Mouse (Mus musculus) layer of hippocampus, adult 9-10 months (tissue): Measurements from ENCODE around the gene Nup37.

Source experiments
- DNase-seq: peaks from one replicate; pipeline ENCODE4 v3.0.0; 2022; ENCODE audit warnings: low spot score

Gene Nup37

DNA sequence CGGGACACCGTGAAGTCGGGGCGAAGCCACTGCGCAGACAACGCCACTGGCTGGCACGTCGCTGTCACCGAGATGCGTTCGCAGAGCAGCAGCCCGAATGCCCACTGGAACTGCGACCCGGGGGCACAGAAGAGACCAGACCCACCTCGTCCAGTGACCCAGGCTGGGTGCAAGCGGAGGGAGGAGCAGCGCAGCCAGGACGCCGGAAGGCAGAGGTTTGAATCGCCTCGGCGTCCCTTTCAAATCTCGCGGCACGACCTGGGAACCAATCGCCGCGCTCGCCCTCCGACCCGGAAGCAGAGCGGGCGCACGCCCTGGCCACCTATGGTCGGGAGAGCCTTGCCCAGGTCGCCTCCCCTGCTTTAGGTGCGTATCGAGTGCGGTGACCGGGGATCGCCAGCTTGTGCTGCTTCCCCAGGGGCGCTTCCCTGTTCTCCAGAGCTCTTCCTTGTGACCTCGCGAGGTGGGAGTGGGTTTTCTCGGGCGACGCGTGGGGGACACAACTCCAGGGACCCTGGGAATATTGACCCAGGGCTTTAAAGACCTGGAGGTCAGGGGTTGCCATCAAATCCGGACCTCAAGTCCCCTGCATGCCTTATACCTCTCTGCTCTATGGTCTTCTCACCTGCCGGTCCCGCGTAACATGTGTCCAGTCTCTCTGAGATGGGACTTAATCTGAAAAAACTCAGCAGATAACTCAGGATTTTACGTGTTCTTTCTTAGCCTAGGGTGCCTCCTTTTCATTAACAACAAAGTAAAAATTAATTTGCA lies at the start of gene Nup37, which contains the start of gene Parpbp:
Gene Nup37 (plus strand): TSS at position 286 of the 771 bp plus-strand sequence.
Gene Parpbp (minus strand): TSS at position 235 of the 771 bp plus-strand sequence.
- DNase-seq = peak; percentile 47

GRCm38 (mm10) chr10:88106169-88106568 lies 40.6 kb upstream of the Nup37 start:
- no peak for DNase-seq

DNA sequence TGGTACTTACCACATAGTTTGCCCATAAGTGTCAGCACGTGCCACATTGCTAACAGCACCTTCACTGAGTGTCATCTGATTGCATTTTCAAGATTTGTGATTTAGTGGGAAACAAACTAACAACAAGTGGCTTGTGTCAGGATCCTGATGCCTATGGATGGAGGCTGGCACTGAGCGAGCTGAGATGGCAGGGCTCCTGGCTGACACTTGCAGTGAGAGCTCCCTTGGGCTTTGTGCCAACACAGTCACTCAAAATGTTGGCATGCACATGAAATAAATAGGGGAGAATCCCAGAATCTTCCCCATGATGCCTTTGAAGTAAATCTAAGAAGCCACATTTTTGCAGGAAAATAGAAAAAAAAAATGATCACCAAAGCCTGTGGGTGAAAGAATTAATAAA lies 33.5 kb upstream of the Nup37 start:
- DNase-seq = no peak

DNA sequence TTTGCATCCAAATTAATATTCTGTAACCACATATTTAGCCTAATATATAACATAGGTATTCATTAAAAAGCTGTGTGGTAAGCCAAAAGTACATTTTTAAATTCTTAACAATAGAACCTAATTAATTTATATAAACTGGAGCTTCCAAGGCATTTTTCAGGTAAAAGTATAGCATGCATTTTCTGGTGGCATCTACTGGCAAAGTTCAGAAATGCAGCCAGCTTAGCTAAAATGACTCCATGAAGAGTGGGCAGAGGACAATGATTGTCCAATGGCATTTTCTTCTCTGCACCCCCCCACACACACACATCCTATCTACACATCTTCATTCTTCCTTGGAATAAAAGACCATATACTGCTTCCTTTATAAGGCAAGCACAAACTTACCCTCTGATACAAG lies 27.1 kb upstream of the Nup37 start:
- DNase-seq = no peak

- no peak for DNase-seq
Observed at GRCm38 (mm10) chr10:88135630-88136029, 11.2 kb upstream of the Nup37 start.

- no peak for DNase-seq
Observed at GRCm38 (mm10) chr10:88146187-88146586, 605 bp upstream of the Nup37 start.

DNA sequence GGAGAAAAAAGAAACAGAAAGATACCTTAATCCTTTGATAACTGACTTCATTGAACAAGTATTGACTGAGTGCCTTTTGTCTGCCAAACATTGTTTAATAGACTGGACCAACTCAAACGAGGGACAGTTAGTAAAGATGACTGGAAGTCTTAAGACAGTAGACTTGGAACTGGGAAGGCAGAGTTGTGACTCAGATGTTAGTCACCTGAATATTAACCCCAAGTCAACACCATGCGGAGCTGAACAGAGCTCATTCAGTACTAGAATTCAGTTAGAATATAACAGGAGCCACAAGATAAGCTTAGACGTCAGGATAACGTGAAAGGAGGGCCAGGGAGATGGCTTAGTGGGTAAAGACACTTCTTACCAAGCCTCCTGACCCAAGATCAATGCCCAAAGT lies 3.6 kb downstream of the Nup37 start:
- no peak for DNase-seq

GRCm38 (mm10) chr10:88151658-88152057 lies 4.9 kb downstream of the Nup37 start:
- no peak for DNase-seq

GRCm38 (mm10) chr10:88162096-88162495 lies 15.3 kb downstream of the Nup37 start:
- DNase-seq = no peak

GRCm38 (mm10) chr10:88162676-88163075 lies 15.9 kb downstream of the Nup37 start:
- DNase-seq = no peak

GRCm38 (mm10) chr10:88166158-88166557 lies 19.4 kb downstream of the Nup37 start:
- DNase-seq = no peak

GRCm38 (mm10) chr10:88167438-88168077 lies 20.8 kb downstream of the Nup37 start:
- no peak for DNase-seq

DNA sequence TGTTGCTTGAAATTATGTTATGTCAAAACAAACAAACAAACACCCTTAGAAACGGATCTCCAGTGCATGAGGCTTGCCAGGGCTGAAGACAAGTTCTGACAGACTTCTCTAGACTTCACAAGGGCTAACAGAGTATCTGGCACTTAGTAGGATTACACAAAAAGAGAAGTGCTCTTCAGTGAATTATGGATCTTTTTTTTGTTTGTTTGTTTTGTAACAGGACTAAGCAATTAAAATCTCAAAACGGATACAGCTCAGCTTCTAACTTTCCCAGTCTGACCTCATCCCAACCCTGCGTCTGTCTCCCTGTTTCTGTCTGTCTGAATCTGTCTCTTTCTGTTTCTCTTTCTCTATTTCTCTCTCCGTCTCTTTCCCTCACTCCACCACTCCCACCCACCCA lies 53.7 kb downstream of the Nup37 start:
- DNase-seq = no peak

DNA sequence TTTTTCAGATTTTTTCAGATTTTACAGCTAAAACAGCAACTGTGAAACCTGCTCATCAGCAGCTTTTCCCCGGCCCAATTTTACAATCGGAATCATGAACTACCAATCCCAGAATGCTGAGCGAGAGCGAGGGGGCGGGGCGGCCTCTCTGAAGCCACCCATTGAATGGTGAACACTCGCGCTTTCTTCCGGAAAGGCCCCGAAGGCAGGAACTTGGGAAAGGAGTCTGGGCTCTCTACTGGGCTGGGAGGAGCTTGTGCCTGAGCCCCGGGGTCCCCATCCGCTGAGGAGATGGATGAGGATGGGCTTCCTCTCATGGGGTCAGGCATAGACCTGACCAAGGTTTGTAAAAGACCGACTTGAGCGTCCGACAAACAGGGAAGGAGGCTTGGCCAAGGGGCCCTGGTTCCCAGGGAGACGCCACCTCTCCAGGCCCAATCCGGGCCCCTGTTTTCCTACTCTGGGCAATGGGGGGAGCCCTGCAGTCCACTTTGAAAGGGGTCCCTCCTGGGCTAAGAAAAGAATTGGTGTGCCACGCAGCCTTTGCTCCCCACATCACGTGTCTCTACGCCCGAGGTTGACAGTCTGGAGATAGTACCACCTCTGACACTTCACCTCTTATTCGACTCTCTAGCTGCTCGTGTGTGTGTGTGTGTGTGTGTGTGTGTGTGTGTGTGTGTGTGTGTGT lies 54.3 kb downstream of the Nup37 start, which contains the start of gene Washc3:
Gene Washc3 (plus strand): TSS at position 143 of the 688 bp plus-strand sequence.
- DNase-seq = peak; percentile 79

GRCm38 (mm10) chr10:88201650-88202049 lies 54.9 kb downstream of the Nup37 start:
- no peak for DNase-seq

DNA sequence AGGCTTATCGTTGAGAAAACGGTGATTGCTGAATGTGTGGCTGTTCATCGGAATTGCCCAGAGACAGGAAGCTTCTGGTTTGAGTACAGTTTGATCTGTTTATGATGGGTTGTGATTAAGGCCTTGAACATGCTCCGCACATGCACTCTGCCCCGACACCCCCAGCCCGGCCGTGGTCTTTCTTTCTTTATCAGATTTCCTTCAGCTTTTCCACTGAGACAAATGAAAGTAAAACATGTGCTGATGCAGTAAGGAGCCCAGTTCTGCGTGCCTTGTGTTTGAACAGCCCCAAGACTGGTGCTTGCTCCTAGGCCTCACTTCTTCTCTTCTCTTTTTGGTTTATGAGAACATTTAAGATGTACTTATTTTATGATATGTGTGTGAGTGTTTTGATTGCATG lies 55.8 kb downstream of the Nup37 start:
- no peak for DNase-seq

DNA sequence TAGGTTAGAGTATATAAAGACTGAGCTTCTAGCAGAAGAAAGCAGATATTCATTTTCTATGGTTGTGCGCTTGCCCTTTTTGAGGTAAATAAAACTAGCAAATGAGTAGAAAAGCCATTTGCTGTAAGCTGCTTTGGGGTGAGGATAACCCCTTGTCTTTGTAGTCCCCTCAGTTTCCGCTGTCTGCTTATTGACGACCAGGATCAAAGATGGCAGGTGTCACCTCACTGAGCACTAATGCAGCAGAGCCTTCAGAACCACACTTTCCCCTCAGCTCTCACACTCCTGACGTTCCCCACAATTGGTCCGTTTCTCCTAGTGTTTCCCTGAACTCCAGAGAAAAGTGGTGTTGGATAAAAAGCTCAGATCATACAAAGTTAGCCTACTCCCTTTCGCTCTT lies 56.4 kb downstream of the Nup37 start:
- DNase-seq = no peak

- DNase-seq = no peak
Observed at GRCm38 (mm10) chr10:88212644-88213043, 65.9 kb downstream of the Nup37 start.

DNA sequence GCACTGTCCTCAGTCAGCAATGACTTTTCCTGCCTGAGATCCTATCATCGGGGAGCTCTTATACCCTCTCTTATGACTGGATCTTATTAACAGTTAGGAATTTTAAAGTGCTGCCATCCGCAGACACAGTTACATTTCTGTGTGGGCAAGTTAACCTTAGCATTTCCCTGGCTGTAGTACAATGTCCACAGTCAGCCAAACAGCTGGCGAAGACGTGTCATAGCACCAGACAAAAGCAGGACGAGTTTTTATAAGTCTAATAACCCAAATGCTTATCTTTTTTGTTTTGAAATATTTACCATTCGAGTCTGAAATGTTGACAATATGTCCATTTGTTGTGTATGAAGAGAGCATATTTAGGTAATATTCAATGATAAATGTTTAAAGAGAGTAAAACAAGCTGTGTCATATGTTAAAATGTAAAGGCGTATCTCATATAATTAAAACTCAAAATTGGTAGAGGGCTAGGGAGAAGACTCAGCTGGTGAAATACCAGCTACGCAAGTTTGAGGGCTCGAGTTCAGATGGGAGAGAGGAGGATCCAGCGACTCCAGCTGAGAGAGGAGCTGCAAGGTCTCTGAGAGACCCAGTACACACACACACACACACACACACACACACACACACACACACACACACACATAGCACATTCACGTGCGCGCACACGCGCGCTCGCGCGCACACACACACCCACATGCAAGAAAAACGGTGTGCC lies 68.2 kb downstream of the Nup37 start:
- no peak for DNase-seq

DNA sequence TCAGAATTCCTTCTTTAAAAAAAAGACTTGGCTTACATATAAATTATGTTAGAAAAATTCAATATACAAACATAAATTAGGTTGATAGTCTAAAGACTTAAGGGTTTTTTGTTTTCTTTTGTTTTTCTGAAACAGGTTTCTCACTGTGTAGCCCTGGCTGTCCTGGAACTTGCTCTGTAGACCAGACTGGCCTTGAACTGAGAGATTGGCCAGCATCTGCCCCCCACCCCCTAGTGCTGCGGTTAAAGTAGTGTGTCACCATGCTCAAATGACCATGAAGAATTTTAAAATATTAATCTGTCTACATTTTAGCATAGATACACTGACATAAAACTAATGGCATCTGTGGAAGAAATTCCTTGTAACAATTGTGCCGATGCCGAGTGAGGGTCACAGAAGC lies 71.4 kb downstream of the Nup37 start:
- no peak for DNase-seq

DNA sequence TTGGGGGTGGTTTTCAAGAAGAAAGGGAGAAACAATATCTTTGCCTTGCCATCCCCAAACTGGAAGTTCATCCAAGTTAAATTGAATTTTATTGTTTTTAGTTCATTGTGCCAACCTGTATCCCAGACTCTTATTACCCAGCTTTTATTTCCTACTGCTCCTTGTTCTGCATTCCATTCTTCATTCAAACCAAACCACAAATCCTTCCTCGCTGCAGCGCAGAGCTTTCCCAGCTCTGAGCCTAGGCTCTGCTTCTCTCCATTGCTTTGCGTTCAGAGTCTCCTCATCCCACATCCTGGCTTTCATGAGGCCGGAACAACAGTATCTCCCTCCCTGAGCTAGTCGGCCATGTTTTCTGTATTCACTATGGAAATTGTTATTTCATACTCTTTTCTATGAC lies 74.9 kb downstream of the Nup37 start:
- no peak for DNase-seq

- no peak for DNase-seq
Observed at GRCm38 (mm10) chr10:88225421-88225820, 78.6 kb downstream of the Nup37 start.
